Mouse (Mus musculus) right cerebral cortex, adult 18-20 months (tissue): ENCODE data around the gene Triap1.
"Not testable (repeated sequence)": the region's sequence is repeated elsewhere in the genome, so short reads cannot be mapped to it uniquely, and the experiment has no call there.

Experiments
- DNase-seq: peaks from one replicate; pipeline ENCODE4 v3.0.0; 2022; ENCODE audit warnings: mixed read lengths

The Triap1 gene

DNA sequence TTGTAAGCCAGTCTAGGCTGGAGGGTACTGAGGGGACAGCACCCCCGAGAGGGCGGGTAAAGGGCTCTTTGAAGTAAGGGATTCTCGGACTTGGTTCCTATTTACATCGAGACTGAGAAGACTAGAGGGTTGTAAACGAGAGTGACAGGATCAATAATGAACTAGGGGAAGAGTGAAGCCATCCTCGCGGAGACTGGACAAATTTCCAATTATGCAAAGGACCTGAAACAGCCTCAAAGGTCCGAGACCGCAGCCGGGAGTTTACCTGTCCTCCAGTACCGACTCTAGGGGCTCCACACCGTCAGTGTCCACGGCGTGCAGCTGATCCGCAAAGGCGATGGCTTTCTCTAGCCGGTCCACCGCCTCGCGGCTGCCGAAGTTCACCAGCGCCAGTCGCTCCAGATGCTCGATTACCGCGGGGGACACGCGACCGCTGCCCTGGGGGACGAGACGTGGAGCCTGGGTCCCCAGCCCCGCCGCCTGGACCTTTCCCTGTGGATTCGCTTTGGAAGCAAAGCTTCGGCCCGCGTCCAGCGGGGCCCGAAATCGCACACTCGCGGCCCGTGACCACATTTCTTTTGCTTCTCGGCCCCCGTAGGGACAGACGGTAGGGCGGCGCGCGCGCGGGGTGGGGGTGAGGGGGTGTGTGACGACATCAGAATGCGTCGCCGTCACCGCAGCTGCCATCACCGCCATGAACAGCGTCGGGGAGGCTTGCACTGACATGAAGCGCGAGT lies at the start of gene Triap1, which contains the start of gene Gatc:
Gene Triap1 (plus strand): TSS at position 649 of the 737 bp plus-strand sequence.
Gene Gatc (minus strand): TSS at position 602 of the 737 bp plus-strand sequence.
- peak; percentile 90 for DNase-seq

DNA sequence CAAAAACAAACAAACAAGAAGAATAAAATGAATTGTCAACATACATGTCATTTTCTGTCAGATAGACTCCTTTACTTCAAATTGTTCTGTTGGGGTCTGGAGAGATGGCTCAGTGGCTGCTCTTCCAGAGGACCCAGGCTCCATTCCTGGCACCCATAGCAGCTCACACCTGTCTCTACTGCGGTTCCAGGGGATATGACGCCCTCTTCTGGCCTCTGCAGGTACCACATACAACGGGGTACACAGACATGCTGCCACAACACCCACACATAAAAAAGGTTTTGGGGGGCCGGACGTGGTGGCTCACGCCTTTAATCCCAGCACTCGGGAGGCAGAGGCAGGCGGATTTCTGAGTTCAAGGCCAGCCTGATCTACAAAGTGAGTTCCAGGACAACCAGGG lies 46.9 kb upstream of the Triap1 start:
- DNase-seq = no peak

DNA sequence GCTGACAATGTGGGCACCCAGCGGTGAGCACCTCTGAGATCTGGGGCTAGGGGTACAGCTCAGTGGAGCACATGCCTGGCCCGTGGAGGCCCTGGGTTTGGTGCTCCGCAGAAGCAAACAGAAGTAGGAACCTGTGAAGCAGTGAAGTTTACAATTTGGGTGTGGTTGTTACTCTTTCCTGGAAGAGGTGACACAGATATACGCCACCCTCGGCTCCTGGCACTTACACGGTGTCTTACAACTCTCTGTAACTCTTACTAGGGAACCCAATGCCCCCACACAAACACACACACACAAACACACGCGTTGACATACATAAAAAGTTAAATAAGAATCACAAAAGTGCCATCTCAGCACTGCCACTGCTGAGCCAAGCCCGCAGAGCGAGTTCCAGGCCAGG lies 44.7 kb upstream of the Triap1 start:
- DNase-seq = no peak

DNA sequence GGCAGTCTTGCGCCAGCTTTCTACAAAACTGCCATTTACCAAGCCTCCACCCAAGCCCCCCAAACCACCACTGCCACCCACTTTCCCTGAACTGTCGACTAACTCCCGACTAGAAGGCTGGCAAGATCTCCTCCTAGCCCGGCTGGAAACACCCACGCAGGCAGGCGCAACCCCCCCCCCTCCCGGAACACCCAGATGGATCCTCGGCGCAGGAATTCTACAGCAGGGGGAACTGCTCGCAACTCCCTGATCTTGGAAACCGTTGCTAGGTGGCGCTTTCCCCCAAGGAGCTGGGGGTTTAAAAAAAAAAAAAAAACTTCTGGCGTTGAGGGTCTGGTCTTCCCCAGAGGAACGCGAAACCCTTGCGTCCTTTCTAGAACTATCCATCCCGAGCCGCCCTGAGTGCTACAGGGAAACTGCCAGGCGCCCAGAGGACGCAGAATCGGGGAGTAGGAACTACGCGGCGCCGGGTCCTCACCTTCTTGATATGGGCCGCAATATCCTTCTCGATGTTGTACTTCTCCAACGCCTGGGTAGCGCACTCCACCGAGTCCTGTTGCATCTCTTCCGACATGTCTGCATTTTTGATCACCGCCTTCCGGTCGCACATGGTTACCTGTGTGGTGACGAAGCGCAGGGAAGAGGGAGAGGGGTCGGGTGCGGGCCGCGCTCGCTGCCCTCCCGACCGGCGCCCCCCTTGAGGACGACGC lies 40.8 kb upstream of the Triap1 start:
- peak; percentile 74 for DNase-seq

DNA sequence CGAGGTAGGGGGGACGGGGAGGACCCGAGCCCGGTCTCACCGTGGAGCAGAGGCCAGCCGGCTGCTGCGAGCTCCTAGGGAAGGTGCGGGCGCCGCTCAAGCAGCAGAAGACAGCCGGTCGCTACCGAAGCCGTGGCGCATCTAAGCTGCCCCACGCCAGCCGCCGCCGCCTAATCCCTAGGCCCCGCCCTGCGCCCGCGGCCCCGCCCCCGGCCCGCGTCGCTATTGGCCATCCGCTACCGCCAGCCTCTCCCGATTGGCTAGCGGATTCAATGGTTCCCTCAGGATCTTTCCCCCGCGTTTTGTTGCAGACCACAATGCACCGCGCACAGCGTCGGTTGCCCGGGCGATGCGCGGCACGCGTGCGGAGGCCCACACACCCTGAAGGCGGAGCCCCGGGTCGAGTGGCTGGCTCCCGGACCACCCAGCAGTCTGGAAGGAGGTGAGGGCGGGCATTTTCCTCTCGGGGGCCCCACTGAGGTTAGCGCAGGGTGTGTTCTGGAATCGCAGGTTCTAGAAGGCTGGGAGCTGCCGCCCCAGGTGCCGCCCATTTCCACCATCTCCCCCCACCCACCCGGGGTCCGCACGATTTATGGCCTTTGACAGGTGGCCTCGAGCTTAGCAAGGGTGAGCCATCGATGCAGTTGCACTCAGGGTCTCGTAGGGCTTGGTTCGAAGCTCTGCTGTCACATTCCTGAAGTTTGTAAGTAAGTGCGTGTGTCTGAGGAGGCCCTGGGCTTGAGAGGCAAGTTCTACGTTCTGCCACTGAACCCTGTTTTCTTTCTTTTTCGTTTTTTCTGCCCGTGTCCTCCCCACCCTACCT lies 40.0 kb upstream of the Triap1 start, which contains the start of gene Dynll1:
Gene Dynll1 (minus strand): TSS at position 208 of the 823 bp plus-strand sequence.
- DNase-seq = peak; percentile 98

DNA sequence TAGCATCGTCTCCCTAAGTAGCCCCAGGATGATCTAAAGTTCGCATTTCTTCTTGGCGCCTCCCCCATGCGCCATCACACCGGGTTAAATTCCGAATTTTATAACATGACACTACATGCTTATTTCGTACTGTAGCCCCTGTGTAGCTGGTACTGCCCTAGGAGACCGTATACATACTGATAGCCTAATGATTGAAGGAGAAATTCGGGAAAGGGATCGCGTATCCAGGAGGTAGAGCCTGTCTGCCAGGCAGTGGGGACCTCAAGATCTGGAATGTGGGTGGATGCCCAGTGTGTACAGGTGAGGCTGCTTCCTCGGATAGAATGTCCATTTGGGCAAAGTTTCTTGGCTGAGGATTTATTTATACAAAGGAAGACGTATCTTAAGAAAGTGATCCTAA lies 39.4 kb upstream of the Triap1 start:
- DNase-seq = no peak

DNA sequence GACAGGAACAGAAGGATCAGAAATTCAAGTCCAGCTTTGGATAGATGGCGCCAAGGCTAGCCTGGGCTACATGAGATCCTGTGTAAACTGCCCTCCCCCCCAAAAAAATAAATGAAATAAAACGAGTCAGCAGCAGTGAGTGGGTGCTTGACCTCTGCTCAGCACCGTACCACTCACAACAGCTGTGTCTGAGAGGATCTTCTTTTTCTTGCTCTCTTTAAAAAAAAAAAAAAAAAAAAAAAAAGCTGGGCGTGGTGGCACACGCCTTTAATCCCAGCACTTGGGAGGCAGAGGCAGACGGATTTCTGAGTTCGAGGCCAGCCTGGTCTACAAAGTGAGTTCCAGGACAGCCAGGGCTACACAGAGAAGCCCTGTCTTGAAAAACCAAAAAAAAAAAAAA lies 38.8 kb upstream of the Triap1 start:
- not testable (repeated sequence) for DNase-seq

DNA sequence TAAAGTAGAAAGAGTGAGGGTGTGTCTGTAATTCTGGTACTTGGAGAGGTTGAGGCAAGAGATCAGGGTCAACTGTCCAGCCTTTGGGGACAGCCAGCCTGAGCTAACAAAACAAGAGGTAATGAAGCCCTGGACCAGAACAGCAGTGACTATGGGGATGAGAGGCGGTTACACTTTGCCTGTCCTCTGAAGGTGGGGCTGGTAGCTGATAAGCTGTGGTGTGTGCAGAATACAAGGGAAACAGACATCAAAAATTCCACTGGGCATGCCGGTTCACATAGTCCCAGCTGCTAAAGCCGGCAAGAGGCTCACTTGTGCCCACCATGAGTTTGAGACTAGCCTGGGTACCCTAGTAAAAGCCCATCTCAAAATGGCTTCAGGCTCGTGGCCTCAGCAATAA lies 28.7 kb upstream of the Triap1 start:
- DNase-seq = no peak

DNA sequence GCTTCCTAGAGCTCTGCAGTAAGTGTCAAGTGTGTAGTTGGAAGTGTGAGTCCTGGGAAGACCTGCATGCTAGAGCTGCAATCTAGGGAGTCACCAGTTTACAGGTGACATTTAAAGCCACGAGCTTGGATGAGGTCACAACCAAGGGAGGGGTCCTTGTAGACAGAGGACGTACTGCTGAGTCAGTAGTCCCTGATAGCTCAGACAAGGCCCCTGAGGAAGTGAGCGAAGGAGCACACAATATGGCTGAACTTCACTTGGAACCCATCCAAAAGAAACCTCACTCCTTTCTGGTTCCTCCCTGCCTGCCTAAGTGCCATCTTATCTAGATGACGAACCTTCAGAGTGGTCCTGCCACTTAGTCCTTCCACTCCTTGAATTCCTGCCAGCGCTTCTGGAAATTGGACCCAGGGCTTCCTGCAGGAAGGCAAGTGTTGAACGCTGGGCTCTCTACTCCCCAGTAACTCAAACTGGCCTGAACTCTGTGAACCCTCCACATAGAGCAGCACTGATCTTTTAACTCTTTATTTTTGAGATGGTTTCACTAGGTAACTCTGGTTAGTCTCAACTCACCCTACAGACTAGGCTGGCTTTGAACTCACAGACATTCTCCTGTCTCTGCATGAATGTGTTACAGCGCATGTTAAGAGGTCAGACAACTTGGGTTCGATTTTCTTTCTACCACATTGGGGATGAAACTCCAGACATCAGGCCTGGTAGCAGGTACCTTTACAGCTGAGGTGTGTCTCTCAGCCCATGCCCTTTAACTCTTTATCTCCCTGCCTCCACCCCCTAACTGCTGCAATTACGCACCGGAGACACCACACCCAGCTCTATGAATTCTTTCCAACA lies 28.0 kb upstream of the Triap1 start:
- DNase-seq = no peak

DNA sequence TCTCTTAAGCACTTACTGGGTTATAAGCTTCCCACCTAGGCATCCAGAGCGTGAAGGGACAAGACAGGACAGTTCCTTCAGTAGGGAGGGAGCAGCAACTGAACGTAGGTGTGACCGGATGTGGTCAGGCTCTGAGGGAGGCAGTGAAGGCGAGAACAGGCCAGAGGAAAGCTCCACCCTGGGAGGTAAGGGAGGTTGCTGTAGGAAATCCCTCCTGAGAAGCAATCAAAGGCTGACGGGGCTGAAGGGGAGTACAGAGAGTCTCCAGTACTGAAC lies 27.4 kb upstream of the Triap1 start:
- DNase-seq = no peak

DNA sequence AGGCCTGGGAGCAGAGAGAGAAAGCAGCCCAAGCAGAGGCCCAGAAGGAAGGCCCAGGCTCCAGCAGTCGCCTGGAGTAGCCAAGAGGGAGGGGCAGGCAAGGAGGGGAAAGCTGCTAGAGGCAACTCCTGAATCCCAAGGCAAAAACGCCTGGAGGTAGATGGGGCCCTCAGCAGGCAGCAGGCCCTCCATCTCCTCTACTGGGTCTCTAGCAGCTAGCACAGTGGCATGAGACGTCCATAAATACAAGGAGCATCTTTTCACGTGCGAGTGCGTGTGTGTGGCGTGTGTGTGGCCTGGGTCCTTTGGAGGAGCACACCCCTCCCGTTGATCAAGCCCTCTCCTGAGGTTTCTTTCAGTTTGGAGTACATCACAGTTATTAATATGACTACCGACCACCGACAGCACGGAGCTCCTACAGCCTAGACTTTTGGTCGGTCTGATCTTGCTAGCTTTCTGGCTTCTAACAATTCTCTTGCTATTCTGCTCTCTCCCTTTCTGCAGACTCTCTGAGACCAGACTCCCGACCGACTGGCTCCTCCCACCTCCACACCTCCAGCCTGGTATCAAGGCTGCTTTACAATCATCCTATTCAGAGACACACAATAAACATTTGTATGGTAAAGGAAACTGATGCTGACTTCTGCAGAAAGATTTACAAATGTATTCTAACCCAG lies 23.9 kb upstream of the Triap1 start:
- no peak for DNase-seq

DNA sequence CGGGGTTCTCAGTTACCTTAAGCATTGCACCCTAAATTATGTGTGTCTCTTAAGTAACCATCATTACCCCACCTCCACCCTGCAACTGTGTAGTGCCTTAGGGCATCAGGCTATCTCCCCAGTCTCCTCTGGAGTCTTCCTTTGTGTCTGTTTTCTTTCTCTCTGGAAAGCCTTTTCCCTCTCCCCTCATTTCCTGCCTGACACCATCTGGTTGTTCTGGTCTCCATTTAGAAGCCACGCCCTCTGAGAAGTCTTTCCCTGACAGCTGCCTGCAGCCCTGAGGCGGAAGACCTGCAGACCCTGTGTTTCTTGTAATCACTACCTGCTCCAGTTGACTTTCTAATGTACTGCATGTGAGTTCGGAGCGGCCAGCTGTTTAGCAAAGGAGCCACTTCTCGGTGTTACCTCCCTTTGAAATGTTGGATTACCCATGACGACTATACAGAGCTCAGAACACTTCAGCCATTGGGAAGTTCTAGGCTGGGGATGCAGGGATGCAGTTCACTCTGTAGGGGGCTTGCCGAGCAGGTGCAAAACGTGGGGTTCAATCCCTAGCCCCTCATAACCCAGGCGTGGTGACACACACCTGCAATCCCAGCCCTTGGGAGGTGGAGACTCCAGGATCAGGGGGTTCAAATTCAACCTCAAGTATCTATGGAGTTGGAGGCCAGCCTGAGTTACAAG lies 23.2 kb upstream of the Triap1 start:
- DNase-seq = no peak

DNA sequence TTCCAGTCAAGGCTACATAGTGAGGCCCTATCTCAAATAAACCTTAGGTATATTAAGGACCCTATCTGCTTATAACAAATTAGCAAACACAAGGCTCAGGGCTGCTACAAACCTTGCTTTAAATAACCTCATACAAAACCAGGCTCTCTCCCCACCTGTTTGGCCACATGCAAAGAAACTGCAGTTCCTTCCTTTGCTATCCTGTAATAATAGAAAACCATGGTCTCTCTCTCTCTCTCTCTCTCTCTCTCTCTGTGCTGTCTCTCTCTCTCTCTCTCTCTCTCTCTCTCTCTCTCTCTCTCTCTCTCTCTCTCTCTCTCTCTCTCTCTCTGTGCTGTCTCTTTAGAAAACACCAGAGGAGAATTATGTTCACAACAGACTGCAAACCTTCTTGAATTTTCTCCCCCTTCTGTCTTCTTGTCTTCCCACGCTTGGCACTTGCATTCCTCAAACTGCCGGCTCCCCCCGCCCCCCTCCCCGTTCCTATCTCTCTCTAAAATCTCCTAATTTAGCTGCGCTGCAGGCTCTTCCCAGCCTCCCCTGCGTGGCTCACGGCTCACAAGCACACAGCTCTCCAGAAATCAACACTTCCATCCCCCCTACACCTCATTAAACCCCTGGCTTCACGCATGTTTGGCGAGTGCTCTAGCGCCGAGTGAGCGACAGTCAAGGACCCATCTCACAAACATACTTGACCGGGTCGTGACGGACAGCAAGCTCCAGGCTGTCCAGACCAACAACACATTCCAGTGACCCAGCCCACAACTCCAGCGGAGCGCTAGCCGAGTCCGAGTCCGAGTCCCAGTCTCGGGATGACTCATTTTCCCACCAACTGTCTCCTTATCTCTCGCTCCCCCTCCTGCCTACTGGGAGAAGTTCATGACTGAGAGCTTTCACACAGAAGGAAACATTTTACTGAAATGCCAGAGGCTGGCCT lies 21.8 kb upstream of the Triap1 start:
- DNase-seq = peak; percentile 88

DNA sequence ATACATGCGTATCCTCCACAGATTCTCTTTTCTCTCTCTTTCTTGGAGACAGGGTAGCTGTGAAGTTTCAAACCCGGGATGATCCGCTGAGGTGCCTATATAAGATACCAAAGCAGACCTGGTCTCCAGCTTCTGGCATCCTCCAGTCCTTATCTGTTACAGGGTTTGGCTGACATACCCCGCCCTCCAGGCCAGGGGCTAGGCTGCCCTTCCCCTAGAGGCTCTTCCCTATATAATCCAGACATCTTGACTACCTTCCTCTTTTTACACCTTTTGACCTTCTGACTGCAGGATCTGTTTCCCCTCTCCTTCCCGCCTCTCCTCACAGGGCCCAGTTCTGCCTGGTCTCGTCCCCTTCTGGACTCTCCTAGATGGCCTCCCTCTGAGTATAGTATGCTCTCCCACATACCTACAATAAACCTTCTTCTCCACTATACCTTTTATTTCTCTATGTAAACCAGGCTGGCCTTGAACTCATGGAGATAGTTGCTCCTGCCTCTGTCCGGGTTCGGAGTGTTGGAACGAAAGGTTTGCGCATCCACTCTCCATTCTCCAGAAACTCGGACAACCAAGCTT lies 14.7 kb upstream of the Triap1 start:
- DNase-seq = no peak

DNA sequence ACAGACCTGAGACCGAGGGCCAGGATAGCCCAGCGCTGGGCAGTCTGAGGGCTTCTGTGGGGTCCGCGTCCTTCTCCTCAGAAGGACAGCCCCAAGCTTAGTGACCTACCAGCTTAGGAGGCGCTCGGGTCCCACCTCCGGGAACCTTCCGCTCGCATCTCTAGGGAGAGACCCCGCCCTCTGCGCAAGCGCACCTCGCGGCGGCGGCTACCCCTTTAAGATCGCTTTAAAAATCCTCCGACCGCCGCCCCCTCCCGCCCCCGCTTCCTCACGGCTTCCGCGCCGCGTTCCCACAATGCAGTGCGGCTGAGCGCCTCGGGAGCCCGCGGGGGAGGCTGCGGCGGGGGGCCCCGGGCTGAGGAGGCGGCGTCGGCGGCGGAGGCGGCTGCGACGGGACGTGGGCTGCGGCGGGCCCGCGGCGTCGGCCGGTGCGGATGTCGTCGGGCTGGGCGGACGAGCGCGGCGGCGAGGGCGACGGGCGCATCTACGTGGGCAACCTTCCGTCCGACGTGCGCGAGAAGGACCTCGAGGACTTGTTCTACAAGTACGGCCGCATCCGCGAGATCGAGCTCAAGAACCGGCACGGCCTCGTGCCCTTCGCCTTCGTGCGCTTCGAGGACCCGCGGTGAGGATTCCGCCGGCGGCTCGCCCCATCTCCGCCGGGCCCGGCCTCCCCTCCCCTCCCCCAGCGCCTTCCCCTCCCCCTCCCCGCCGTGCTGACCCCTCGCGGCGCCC lies 14.0 kb upstream of the Triap1 start, which contains the start of gene Srsf9:
Gene Srsf9 (plus strand): TSS at position 303 of the 735 bp plus-strand sequence.
- DNase-seq = peak; percentile 95

DNA sequence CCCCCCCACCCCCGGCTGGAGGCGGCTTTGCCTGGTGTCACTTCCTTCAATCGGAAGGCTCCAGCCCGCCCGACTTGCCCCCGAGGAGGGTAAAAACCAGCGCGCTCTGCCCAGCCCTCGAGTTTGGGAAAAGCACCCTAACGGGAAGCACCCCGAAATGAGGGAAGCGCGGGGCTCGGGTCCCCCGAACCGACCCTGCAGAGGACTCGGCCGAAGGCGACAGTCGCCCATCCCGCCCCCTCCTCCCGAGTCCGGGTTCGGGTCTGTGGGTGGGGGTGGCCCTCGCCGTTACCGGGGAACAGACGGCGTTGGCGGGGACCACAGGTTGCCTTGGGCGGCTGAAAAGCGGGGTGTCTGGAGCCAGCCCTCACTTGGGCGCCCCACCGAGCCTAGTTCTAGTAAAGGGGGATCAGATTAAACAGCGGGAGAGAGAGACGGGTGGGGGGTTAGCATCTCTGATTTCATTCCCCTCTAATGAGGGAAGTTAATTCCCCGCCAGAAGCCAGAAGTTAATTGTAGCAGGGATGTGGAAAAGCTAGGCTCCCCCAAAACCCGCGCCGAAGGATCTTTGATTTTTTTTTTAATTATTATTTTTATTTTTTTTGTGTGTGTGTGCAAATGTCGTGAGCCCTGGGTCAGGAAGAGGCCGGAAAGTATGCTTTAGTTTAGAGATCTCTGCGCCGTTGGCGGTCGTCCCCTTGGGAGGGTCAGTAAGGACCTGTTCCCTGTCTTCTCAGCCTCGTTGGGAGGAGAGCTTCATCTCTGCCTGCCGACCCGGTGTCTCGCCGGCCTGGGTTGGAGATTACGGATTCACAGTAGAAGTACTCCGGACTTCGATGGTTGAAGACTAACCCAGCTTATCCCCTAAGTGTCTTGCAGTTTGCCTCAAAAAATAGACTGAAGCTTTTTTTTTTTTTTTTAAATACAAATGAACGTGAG lies 13.1 kb upstream of the Triap1 start:
- no peak for DNase-seq

DNA sequence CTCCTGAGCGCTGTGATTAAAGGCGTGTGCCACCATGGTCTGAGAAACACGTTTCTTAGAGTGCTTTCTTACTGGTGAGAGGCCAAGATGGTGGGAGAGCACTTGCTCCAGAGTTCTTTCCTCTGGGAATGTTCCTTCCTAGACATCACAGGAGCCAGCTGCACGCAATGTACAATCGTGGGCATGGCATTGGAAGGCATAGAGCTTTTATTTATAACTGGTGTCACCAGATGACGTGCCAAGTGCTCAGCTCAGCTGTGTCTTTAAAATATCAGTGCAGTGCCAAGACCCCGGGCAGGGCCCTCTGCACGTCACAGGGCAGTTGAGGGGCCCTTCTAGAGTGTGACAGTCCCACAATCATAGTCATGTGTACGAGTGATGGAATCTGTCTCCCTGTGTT lies 10.1 kb upstream of the Triap1 start:
- peak; percentile 42 for DNase-seq

DNA sequence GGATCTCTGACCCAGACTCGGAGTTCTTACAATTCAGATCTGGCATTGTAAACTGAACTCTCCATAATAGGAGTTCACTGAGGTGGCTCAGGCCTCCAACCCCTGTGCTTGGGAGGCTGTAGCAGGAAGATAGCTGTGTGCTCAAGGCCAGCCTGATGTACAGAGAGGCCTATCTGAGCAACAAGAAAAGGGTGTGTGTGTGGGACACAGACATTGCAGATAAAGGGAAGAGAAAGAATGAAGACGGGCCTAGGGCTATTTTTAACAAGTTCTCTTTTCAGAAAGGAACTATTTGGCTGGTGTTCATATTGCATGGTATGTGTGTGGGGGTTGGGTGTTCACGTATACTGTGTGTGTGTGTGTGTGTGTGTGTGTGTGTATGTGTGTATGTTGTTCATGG lies 7.4 kb upstream of the Triap1 start:
- DNase-seq = no peak
